Mouse (Mus musculus) embryo, embryonic 11 days (tissue): ENCODE measurements around the gene Rbl1.
"Not testable (repeated sequence)": the region's sequence is repeated elsewhere in the genome, so short reads cannot be mapped to it uniquely, and the experiment has no call there.

Source experiments
- DNase-seq: peaks from one replicate; pipeline ENCODE4 v3.0.0-alpha.2; 2015

Rbl1 gene

DNA sequence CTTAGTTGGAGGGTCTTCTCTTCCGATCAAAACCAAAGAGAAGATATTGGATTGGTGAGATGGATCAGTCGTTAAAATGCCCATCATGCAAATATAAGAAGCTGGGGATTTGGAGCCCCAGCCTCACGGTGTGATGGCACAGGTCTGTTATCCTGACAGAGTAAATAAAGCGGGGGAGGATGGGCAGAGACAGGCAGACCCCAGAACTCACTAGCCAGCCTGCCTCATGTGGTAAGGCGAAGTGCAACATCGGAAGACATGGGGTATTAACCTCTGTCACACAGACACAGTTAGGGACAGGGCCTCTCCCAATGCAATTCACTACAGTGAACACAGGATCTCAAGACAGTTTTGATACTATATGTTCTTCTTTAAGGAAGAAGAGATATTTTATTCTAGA lies 33.7 kb downstream of the Rbl1 start:
- DNase-seq, result peak; percentile 16

DNA sequence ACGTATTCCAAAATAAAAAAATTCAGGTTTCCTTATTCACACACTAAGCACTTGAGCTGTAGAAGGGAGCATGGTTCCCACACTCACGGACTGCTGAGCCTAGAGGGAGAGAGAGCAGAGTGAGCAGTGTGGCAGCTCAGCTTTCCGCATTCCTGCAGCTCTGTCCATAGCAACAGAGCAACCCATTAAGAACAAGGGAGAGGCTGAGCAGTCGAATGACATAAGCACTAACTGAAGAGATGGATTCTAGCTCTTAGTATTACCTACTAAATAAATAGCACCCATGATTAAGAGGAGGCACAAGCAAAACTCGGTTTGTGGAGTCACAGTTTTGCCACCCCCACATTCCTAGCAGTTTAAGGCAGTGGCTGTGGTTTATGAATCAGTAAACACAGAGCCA lies 34.2 kb downstream of the Rbl1 start:
- peak; percentile 62 for DNase-seq

DNA sequence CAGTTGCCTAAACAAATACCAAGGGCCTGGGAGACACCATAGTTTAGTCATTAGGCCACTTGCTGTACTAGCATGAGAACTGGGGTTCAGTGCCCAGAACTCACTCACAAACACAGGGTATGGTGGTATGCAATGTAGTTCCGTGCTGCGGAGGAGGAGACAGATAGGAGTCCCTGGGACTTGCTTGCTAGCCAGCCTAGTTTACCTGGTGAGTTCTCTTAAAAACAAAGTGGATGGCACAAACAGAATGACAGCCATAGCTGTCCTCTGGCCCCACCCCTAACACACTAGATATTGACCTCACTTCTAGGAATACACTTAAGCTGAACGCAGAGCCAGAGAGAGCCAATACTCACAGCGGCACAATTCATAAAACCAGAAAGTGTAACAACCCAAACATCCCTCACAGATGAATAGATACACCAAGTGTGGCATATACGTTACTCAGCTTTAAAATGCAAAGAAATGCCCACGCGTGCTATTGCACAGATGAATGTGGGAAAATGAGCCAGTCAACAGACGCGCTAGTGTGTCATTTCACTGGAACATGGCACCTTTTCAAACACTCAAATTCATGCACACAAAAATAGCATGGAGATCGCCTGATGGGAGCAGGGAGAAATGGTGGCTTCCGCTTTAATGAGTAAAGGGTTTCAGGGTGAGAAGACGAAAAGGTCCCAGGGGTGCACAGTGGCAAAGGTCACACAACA lies 37.8 kb downstream of the Rbl1 start:
- DNase-seq, result no peak

DNA sequence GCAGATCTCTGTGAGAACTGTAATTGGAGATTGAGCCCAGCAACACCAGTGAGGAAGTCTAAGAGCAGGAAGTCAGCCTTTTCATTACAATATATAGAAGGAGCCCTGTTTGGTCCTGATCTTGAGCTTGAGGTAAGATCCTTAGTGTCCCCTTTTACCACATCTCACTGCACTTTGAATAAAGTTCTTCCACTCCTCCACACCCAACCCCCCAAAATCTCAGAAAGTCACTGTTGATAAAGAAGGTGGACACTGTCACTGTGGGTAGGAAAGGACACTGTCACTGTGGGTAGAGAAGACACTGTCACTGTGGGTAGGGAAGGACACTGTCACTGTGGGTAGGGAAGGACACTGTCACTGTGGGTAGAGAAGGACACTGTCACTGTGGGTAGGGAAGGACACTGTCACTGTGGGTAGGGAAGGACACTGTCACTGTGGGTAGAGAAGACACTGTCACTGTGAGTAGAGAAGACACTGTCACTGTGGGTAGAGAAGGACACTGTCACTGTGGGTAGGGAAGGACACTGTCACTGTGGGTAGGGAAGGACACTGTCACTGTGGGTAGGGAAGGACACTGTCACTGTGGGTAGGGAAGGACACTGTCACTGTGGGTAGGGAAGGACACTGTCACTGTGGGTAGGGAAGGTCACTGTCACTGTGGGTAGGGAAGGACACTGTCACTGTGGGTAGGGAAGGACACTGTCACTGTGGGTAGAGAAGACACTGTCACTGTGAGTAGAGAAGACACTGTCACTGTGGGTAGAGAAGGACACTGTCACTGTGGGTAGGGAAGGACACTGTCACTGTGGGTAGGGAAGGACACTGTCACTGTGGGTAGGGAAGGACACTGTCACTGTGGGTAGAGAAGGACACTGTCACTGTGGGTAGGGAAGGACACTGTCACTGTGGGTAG lies 38.8 kb downstream of the Rbl1 start:
- DNase-seq, result not testable (repeated sequence)

DNA sequence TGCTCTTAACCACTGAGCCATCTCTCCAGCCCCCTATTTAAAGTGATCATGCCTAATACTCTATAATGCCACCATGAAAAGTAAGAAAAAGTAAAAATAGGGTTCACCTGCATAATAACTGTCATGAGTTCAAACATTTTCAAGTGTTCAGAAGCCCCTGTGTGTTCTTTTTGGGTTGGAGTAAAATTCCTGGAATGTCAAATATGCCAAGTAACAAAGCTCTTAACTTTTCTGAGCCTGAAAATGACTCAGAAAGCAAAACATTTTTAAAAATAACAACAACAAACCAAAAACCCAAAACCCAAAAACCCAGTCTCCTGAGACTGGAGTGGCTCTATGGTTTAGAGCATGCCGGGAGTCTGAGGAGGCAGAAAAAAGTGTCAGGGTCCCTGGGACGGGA lies 40.2 kb downstream of the Rbl1 start:
- DNase-seq, result no peak

DNA sequence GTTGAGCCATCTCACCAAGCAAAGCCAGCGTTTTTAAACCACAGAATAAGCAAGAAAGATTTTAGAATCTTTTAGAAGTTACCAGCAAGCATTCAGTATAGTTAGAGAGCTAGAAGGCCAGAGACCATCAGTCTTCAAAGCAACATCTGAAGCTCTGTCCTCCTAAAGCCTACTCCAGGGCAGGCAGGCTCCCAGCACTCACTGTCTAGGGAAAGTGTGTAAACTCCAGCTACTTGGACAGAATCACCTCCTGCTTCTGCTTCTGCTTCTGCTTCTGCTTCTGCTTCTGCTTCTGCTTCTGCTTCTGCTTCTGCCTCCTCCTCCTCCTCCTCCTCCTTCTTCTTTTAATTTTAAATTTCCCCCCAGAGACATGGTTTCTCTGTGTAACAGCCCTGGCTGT lies 48.3 kb downstream of the Rbl1 start:
- no peak for DNase-seq

DNA sequence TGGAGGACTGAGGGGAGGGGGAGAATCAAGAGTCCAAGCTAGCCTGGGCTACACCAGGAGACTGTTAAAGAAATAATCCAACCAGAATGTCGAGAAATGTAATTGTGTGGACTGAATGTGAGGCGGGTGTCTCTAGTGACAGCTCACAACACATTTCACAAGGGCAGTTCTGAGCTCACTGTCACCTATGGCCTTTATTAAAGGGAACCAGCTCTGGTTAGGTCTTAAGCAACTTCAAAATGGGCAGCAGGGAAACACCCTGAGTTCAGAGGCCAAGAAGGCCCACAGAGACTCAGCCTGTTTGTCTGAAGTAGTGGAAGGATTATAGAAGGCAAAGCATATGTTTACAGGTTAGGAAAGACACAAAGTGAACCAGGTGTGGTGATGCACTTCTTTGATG lies 51.1 kb downstream of the Rbl1 start:
- DNase-seq, result no peak

DNA sequence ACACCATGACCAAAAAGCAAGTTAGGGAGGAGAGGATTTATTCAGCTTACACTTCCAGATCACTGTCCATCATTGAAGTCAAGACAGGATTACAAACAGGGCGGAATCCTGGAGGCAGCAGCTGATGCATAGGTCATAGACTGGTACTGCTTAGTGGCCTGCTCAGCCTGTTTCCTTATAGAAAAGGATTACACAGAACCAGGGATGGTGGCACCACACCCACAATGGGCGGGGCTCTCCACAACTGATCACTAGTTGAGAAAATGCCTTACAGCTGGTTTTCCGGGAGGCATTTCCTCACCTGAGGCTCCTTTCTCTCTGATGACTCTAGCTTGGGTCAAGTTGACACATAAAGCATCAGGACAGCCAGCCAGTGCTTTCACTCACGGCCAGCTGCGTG lies 55.9 kb downstream of the Rbl1 start:
- no peak for DNase-seq

DNA sequence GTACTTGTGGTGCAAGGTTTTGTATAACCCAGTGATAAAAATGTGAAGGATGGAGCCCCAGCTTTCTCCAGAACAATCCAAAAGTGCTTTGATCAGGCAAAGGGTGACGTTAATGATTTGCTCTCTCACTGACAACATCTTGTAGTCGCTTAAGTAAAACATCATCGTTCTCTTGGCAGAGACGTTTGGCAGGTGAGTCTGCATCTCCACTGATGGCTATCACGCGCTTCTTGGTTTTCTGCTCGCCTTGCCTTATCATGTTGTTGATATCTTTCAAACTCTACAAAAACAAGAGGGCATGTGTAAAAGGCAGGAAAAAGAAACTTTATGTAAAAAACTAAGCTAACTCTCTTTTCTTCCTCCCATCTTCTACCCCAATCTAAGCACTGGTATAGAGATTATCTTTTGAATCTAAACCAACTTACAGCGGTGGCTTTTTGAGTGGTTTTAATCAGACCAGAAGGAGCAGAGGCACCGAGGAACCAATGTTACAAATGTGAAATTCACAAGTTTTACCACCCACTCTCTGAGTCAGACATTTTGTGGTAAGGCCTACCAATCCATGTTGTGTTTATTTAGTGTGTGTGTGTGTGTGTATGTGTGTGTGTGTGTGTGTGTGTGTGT lies 56.8 kb downstream of the Rbl1 start:
- DNase-seq, result no peak

DNA sequence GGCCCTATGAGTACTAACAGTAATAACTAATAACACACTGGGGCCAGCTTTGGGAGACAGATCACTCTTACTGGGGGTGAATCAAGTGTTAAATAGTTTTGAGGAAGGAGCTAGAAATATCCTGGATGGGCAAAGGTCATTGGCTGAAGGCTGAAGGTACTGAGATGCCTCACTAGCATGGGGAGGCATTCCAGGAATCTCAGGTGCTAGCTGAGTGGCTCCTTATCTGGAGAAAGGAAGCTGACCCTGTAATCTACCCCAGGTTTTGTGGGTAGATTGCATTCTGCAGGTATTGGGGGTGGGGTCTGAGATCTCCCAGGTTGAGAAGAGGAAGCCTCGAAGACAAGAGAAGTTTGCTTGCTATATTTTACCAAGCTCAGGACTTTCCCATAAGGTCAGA lies 59.2 kb downstream of the Rbl1 start:
- no peak for DNase-seq

DNA sequence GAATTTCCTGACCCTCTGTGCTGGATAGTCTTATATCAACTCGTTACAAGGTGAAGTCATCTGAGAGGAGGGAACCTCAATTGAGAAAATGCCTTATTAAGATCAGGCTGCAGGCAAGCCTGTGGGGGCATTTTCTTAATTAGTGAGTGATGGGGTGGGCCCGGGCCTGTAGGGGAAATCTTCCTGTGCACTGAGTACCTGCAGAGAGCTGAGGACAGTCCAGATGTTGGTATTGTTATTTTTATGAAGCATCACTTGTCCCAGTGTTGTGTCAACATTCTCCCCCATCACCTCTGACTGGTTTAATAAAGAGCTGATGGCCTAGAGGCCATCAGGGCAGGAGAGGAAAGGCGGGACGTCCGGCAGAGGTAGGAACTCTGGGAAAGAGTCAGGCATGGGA lies 60.2 kb downstream of the Rbl1 start:
- no peak for DNase-seq

DNA sequence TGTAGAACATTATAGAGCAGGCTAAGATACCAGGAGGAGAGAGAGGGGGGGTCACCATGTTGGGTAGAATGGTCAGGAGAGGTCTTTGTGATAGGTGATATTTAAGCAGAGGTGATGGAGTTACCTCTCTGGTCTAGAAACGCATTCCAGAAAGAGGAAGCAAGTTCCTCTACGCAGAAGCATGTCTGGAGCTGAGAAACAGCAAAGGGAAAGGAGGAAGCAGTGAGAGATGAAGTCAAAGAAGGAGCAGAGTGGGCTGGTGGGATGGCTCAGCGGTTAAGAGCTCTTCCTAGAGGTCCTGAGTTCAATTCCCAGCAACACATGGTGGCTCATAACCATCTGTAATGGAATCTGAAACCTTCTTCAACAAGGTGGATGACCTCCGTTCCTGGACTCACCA lies 62.4 kb downstream of the Rbl1 start:
- no peak for DNase-seq

DNA sequence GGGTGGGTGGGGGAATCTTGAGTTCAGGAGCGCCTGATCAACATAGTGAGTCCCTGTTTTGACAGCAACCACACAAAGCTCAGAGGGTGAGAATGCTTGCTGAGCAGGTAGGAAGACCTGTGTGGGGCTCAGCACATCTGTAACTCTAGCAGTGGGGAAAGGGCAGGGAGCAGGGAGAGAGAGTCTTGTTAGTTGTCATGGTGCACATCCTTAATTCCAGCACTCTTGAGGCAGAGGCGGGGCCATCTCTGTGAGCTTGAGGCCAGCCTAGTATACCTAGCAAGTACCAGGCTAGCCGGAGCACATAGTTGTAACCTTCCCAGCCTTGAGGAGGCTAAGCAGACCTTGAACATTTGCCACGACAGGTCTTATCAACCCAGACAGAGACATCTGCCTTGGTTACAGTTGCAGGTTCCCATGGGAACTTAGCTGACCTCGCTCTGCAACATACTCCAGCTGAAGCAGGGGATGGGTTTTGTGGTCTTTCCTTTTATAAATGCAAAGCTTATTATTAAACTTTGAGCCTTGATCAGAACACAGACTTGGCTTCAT lies 65.0 kb downstream of the Rbl1 start:
- no peak for DNase-seq

DNA sequence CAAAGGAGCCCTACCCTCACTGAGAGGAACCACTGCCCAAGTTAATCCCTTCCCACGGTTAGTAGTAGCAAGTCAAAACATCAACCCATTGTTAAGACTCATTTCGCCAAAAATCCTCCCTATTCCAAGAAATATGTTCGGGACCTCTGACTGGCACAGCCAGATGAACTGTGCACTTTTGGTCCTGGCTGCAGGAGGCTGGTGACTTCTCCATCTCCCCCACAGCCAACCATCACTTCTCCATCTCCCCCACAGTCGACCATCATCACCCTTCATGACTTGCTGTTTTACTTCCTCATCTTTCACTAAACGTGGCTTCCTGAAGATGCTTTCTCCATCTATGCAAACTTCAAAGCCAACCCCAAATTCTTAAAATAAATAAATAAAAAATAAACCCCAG lies 65.5 kb downstream of the Rbl1 start:
- DNase-seq, result no peak

DNA sequence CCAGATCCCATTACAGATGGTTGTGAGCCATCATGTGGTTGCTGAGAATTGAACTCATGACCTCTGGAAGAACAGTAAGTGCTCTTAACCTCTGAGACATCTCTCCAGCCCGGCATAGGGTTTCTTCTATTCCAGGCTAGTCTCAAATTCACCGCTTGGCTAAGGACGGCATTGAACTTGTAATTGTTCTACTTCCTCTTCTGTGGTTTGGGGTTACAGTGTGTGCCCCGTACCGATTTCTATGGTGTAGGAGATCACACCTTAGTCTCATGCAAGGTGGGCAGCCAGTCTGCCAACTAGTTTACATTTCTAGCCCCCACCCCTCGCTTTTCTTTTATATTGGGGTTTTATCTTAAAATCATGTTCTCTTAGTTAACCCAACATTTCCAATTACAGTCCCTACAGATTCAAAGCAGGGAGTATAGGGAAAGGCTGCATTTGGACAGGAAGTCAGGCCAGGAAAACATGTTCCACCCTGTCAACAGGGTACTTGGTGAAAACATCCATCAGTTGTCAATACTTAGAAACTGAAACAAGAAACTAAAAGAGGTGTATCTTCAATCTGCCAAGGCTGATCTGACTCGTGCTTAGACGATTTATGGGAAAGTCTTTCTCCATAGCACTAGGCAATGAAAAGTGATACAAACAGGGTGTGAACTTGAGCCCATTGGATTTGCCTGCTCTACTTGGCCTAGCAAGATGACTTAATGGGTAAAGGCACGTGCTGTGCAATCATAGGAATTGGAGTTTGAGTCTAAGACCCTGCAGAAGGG lies 66.2 kb downstream of the Rbl1 start:
- no peak for DNase-seq

DNA sequence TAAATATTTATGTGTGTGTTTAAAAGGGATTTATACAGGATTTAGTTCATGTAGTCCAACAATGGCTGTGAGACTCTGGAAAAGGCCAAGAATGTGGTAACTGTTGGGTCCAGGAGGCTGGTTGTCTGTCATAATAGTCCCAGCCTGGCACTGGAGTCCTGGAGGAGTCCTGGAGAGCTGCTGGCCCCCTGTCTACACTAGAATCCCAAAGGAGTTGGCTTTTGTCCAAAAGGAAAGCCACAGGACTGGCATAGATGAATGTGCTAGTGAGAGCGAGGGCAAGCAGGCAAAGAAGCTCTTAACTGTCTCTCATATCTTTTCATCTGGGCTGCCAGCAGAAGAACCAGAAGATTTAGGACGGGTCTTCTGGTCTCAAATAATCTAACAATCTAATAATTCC lies 67.7 kb downstream of the Rbl1 start:
- no peak for DNase-seq

DNA sequence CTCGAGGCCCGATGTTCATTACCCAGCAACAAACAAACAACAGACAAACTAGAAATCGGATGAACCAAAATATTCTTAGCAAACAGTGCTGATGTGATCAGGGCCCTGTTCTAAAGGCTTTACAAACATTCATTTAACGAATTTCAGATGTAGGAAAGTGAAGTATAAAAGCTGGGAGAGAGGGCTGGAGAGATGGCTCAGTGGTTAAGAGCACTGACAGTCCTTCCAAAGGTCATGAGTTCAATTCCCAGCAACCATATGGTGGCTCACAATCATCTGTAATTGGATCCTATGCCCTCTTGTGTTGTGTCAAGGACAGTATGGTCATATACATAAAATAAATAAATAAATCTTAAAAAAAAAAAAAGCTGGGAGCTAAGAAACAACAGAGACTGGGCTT lies 68.2 kb downstream of the Rbl1 start:
- no peak for DNase-seq

DNA sequence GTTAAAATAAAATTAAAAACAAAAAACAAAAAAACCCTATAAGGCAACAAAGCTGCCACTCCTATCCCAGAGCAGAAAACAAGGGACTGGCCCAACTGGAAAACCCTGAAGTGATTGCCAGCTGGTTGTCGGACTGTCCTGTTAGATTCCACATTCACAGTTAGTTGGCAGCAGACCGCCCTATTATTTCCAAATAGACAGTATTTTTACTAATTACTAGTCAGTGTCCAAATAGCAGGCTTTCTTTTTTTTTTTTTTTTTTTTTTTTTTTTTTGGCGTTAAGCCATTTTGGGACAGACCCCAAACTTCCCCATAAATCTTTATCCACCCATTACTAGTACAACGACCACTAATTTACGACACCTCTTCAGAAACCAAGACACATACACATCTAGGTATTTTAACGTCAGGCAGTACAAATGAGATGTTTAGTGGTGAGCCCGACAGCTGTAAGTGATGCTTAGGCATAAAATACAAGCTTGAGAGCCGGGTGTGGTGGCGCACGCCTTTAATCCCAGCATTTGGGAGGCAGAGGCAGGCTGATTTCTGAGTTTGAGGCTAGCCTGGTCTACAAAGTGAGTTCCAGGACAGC lies 68.7 kb downstream of the Rbl1 start:
- DNase-seq, result no peak

DNA sequence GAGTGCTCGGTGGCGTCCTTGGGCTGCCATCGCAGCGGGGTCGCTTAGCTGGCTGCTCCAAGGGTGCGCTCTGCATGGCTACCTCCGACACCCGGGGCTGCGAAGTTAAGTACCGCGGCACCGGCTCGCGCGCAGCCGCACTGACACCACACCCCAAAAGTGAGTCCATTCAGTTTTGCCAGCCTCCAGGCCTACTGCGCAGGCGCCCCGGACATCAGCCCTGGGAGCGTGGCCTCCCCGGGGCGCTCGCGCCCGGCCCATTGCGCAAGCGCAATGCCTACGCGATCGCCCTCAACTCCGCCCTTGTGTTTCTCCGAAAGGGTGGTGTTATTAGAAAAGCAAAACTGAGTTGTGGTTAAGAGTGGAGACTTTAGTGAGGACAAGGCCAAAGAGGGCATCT lies 69.3 kb downstream of the Rbl1 start, which contains the start of gene Samhd1:
TSS of gene Samhd1 (minus strand) at position 252 of the 400 bp plus-strand sequence.
- DNase-seq, result peak; percentile 95

DNA sequence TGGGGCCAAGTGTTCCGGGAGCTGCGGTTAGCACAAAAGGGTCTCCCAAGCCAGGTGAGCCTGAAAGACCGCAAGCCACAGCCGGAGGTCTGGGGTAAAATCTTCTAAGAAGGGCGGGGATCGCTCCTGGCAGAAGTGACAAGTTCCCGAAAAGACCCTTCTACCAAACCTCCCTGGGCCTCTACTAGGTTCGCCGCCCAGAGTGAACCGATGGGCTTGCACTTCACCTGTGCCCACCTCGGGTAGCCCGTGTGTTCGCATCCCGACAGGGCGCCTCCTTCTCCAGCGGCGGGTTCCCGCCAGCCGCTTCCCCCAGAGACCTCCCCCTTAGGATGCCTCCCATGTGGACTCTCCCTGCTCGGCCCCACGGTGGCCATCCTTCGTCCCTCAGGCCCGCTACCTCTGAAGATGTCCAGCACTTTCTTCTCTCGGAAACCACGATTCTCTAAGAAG lies 69.8 kb downstream of the Rbl1 start:
- DNase-seq, result peak; percentile 63

DNA sequence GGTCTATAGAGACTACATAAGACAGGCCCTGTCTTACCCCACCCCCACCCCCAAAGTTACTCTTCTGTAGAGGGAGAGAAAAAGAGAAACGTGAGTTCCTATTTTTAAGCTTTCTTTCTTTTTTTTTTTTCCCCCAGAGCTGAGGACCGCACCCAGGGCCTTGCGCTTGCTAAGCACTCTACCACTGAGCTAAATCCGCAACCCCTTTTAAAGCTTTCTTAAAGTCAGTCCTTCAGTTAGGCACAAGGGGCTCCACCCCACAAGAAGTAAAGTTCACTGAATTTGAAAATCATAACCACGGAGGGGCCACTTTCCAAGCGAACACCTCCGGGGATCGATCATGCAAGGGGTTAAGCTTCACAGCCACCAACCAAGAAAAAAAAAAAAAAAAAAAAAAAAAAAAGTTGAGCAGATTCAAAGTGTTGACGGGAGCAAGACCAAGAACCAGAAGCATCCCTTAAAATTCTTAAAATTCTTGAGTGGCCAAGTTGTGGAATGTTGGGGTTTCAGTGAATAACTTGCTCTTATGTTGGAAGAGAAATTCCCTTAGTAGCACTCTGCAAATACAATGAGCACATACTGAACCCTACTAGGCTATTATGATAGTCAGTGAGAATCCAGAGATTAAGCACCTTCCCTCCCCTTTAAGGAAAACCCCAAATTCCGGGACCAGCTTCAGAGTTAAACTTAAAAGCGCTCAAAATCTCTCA lies 70.4 kb downstream of the Rbl1 start:
- peak; percentile 9 for DNase-seq
